Mouse (Mus musculus) left cerebral cortex, adult 18-20 months (tissue): ENCODE results near the gene Pum1. TPM values are rescaled to one million over a fixed set of nuclear protein-coding genes. Genes with fewer than 3 reads are reported as not detected.
"Not testable (repeated sequence)": the region's sequence is repeated elsewhere in the genome, so short reads cannot be mapped to it uniquely, and the experiment has no call there.

ENCODE experiments used
- DNase-seq, 2 experiments: peaks; one replicate each; pipeline ENCODE4 v3.0.0; 2021 to 2022; ENCODE audit warnings: low spot score in 2 of 2, mixed read lengths in 1 of 2
- long read RNA-seq, 2 experiments: library from polyadenylated mRNA; stranded (forward); transcript quantifications; one replicate each; pipeline ENCODE4 v2.0.0; 2021
- total RNA-seq, 2 experiments: library from RNA; stranded (reverse); gene quantifications; 2 replicates each; pipeline ENCODE4 v1.2.3; 2021

Pum1 gene
- 100 to 1,000 TPM; 113 to 124 TPM for total RNA-seq
- long read RNA-seq, experiment 1, full-length matches to known transcripts = 14 of 76 reads
- long read RNA-seq, experiment 1, partial matches to known transcripts = 26 of 76 reads
- long read RNA-seq, experiment 1, other reads (novel, unspliced or antisense) = 36 of 76 reads
- long read RNA-seq, experiment 2, full-length matches to known transcripts = 10 of 40 reads
- long read RNA-seq, experiment 2, partial matches to known transcripts = 11 of 40 reads
- long read RNA-seq, experiment 2, other reads (novel, unspliced or antisense) = 19 of 40 reads

DNA sequence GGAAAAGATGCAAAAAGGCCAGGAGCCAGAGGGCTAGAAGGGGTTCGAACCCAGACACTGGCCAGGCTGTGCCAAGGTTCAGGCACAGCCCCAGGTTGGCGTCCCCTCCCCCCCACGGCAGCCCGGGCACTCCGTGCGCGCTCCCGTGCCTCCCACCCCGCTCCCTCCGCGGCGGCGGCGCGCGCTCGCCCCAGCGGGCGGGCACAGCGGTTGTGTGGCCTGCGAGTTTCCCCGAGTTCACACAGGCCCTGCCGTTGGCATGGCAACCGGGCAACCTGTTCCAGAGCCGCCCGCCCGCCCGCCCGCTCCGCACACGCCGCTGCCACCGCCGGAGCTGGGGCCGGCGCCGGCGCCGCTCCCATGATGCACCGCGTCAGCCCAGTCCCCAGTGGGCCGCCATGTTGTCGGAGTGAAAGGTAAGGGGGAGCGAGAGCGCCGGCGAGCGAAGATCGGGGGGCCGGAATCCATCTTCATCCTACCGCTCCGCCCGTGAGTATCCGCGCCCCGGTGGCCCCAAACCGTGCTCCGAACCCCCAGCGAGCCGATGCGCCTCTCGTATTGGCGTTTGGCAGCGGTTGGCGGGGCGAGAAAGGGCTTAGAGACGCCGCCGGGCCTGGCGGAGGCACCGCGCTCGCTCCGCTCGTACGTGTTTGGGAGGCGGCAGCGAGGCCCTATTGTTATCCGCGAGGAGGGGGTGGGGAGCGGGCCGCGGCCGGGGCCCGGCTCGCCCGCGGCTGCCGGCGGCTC lies at the start of gene Pum1:
TSS of gene Pum1 (plus strand) at position 343 of the 747 bp plus-strand sequence.
- peak; percentile 81 to 89 for DNase-seq

DNA sequence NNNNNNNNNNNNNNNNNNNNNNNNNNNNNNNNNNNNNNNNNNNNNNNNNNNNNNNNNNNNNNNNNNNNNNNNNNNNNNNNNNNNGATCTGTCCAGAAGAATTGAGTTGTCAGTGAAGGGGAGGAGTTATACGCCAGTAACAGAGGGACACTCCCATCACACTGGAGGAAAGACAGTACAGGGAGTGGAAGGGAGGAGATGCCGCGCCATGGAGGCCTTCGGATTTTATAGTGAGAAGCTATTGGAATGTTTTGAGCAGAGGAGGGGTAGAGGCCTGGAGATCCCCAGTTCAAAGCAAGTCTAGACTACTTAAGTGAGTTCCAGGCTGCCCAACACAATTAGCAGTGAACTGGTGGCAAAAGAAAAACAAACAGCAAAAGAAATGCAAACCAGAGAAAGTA lies 33.7 kb upstream of the Pum1 start:
- no peak for DNase-seq

DNA sequence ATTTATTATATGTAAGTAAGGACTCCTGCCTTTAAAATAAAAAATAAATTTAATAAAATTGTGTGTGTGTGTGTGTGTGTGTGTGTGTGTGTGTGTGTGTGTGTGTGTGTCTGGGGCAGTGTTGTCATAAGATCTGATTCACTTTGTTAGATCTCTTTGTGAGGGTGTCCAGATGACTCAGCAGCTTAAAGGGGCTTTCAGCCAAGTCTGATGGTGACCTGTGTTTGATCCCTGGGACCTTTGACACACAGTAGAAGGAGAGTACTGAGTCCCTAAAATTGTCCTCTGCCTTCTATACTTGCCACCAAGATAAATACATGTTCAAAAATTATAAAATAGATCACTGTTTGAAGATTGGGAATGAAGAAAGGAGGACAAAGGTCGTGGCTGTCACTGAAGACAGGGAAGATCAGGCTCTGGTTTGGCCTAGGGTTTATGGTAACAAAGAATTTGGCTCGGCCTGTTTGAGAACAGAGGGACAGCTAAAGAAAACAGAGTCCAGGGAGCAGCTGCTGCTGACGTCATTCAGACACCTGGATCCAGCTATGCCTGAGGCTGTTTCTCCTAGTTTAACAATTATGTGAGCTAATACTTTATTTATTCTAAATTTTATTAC lies 32.8 kb upstream of the Pum1 start:
- DNase-seq = no peak

DNA sequence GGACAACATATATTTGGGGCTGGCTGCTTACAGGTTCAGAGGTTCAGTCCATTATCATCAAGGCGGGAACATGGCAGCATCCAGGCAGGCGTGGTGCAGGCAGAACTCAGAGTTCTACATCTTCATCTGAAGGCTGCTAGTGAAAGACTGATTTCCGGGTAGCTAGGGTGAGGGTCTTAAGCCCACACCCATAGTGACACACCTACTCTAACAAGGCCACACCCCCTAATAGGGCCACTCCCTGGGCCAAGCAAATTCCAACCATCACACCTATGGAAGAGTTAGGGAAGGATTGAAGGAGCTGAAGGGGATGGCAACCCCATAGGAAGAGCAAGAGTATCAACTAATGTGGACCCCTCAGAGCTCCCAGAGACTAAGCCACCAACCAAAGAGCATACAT lies 28.0 kb upstream of the Pum1 start:
- DNase-seq = not testable (repeated sequence)

DNA sequence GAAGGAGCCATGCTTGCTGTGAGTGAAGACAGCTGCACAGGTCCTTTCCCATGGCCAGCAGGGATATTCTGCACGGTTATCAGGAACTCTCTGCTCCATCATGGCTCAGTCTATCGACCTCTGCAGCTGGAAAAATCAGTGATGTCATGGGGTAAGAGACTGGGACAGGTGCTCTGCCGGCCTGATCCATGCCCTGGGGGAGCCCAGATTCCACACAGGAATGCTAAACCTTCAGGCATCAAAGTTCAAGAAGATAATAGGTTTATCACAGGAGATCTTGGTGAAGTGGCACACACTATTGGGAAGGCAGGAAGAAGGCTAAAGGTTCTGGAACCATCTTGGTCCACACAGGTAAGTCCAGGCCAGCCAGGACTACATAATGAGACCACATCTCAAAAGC lies 26.4 kb upstream of the Pum1 start:
- no peak for DNase-seq

DNA sequence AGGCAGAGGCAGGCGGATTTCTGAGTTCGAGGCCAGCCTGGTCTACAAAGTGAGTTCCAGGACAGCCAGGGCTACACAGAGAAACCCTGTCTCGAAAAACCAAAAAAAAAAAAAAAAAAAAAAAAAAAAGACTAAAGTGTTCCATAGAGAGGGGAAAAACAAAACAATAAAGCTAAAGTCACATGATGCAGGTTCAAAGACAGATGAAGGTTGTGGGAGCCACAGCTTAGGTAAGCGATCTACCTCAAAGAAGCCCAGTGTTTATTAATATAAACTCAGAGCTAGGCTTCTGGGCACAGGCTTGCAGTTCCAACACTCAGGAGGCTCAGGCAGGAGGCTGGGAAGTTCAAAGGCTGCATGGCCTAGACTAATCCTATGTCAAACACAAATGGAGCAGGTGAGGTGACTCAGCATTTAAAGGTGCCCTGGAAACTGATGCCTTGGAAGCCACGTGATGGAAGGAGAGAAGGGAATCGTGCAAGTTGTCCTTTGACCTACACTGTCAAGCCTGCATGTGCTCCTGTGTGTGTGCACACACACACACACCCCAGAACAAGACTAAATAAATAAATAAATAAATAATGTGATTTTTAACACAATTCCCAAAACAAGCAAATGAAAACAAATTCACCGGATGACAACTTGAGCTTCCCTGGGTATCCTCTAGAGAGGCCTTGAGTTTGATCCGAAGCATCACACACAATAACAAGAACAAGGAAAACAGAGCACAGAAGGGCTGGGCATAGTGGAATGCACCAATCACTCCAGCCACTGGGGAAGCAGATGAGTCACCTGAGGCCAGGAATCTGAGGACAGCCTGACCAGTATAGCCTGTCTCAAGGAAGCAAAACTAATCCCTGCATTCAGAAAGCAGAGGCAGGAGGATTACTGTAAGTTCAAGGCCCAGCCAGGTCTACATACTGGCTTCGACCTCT lies 25.4 kb upstream of the Pum1 start:
- DNase-seq = no peak

DNA sequence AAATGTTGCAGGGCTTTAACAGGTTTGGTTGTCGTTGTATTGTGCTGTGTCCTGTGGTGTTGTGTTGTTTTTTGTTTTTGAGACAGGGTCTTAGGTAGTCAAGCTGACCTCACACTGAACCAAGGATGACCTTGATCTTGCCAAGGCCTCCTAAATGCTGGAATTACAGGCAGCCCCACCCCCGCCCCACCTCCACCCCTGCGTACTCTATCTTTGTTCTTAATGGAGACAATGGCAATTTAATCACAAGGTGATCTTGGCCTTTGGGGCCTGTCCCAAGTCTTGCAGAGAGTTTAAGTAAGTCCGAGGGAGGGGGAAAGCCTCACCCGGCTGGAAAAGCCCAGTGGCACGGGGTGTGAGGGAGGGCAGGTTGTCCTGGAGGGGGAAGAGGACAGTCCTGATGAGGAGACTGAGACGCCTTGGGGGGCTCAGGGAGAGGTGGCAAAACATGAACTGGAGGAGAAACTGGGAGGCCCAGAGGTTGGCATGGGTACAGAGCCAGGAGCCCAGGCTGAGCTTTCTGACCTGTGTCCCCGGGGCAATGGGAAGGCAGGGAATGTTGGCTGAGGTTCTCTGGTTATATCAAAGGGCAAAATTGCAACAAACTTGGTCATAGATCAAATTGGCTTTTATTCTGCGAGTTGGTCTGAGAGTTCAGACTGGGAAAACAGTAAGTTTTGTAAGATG lies 22.9 kb upstream of the Pum1 start:
- no peak for DNase-seq

DNA sequence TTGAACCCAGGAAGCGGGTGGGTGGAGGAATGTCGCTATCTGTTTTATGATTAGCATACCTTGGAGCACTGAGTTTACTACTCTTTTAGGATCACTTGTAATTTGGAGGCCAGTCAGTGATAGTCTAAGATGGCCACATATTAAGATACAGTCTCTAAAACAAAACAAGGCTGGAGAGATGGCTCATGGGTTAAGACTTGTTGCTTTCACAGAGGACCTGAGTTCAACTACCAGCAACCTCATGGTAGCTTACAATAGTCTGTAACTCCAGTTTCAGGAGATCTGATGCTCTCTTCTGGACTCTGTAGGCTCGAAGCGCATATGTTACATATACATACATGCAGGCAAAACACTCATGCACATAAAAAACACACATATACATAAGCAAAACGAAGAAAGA lies 20.7 kb upstream of the Pum1 start:
- DNase-seq = no peak

DNA sequence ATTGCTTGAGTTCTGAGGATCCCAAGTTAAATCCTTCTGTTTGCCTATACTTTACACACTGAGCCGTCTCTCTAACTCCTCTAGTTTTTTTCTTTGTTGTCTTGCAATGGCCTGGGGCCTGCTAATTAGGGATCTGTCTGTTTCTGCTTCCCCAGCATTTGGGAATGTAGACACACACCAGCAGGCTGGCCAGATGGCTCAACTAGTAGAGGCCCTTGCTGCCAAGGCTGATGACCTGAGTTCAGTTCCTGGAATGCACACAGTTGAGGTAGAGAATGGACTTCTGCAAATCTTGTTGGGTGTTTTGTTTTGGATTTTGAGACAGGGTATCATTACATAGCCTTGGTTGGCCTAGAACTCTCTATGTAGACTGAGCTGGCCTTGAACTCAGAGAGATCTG lies 17.7 kb upstream of the Pum1 start:
- no peak for DNase-seq

DNA sequence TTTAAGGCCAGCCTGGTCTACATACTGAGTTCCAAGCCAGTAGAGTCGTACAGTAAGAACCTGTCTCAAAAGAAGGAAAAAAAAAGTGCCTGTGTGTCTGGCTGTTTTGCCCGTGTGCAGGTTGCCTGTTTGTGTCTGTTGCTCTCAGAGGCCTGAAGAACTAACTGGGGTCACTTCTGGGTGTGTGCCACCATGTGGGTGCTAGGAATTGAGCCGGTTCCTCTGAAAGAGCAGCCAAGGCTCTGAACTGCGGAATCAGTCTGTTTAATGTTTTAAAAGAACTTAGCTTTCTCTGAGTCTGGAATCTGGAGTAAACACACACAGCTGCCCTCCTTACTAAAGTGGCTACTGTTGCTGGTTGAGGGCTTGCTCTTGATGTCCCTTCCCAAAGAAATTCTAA lies 11.8 kb upstream of the Pum1 start:
- DNase-seq = no peak

DNA sequence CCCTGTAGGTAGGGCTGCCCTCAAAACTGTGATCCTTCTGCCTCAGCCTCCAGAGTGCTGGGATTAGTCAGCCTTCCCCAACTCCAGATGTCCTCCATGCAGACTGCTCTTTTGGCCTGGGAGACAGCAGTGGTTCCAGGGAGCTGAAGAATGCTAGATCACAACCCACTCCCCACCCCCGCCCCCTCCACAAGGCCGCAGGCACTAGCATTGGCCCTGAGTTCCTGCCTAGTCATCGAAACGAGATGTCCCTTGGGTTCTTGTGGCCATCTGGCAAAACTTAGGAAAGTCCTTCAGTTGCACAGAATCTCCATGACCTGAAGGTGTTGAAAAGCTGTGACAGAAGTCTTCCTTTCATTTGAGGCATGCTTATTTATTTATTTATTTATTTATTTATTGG lies 10.6 kb upstream of the Pum1 start:
- no peak for DNase-seq

DNA sequence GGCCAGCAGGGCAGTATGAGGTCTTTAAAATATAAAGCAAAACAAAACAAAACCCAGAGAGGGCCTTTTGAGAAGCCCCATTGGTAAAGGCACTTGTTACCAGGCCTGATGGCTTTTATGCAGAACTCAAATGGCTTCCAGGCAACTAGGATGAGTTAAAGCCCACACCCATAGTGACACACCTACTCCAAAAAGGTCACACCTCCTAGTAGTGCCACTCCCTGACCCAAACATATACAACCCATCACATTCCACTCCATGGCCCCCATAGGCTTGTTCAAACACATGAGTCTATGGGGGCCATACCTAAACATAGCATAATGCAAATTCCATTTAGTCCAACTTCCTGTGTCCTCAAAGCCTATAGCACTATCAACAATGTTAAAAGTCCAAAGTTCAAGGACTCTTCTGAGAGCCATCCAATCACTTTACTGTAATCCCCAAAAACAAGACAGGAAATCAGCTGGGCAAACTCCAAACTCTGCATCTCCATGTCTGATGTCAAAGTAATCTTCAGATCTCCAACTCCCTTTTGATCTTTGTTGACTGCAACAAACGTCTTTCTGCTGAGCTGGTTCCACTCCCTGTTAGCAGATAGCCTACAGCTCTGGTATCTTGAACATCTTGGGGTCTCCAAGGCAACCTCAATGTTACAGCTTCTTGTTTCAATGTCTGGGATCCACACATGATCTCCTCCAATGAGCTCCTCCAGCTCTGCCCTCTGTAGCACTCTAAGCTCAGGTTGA lies 5.1 kb upstream of the Pum1 start:
- no peak for DNase-seq

DNA sequence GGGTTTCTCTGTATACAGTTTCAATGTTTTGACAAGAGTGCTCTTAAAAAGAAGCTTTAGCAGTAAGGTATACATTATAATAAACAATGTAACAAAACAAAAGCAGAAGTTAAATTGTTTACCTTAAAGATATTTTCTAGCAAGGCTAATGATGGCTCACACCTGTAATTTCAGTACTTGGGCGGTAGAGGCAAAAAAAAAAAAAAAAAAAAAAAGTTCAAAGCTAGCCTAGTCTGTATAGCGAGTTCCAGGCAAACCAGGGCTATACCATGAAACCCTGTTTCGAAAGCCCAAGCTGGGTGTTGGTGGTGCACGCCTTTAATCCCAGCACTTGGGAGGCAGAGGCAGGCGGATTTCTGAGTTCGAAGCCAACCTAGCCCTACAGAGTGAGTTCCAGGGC lies 3.7 kb upstream of the Pum1 start:
- DNase-seq = no peak

DNA sequence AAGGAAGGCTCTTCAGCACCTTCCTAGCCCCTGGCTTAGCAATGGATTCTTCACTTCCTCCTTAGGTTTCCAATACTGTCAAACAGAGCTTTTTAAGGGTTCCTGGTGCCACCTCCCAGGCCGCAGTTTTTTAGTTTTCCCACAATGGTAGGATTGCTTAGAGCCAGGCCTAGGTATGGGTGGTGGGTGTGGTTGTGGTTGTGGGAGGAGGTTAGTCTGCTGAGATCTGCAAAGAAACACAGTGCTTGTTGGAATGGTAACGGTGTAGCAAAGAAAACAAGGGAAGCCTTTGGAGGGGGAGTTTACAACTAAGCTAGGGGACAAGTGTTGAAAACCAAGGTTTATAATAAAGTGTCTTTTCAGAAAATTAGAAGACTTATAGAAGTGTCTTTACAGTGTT lies 3.0 kb upstream of the Pum1 start:
- DNase-seq = no peak

DNA sequence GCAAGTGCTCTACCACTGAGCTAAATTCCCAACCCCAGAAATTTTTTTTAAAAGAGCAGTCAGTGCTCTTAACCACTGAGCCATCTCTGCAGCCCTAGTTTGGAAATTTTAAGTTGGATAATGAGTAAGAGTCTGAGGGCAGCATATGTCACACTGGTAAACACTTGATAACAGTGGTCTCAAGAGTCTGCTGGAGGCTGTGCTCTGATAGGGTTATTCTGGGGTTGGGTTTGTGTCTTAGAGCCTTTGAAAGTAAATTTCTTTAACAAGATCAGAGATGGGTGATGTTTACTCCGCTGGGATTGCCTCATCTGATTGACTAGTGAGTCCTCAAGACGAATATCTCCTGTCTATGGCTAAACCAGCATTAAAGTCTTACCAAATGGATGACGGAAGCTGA lies 2.0 kb upstream of the Pum1 start:
- DNase-seq = no peak

DNA sequence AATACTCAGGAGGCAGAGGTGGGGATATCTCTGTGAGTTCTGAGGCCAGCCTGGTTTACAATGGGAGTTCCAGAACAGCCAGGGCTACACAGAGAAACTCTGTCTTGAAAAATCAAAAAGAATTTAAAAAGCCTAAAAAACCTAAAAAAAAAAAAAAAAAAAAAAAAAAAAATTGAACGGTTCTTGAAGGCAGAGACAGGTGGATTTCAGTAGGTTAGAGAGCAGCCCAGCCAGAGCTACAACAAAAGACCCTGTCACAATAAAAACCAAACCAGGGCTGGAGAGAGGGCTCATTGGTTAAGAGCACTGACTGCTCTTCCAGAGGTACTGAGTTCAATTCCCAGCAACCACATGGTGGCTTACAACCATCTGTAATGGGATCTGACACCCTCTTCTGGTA lies 816 bp upstream of the Pum1 start:
- DNase-seq = not testable (repeated sequence)

DNA sequence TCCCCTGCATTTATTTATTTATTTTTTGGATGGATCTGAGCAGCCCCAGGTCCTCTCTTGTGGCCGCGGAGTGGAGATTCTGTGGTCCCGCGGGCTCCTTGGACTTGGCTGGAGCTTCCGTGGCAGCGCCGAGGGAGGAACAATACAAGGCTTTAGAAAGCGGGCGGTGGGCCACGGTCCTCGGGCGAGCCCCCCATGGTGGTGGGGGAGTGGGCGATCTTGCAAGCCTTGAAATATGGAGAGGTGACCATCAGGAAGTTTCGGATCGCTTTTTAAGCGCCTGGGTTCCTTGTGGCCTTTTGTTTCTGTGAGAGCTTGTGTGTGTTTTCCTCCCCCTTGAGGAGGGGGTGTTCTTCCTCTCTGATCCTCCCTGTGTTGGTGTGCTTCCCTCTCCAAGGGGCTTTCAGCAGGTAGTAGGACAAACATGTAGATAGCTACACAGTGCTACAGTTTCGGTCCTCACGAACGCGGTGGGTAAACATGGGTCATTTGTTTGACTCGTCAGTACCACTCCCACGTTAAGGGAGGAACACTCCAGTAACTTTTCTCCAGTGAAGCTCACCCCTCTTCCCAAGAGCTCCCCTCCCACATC lies 785 bp downstream of the Pum1 start:
- DNase-seq = peak; percentile 8 to 19

DNA sequence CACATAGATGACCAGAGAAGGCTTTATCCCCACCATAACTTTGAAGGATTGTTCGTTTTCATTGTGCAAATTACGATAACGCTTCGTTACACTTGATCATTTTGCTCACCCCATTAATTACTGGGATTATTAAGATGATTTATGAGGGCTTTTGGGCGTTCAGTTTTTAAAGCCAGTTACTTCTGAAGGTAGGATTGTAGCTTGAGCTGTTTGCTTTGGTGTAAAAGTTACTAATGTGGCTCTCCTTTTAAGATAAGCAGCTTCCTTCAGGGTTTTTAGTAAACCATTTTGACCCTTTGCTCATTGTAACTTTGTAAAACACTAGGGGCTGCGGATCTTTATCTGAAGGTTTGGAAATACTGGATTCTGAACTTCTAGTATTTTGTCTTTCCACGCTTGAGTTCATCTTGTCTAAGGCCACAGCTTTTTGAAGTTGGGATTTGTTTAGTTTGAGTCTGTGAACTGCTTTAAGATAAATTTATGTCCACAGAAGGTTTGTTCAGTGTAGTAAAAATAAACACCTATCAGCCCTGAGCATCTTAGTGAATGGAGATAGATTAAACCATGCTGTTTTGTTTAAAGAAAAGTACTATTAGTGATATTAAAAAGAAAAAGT lies 1.4 kb downstream of the Pum1 start:
- no peak for DNase-seq

DNA sequence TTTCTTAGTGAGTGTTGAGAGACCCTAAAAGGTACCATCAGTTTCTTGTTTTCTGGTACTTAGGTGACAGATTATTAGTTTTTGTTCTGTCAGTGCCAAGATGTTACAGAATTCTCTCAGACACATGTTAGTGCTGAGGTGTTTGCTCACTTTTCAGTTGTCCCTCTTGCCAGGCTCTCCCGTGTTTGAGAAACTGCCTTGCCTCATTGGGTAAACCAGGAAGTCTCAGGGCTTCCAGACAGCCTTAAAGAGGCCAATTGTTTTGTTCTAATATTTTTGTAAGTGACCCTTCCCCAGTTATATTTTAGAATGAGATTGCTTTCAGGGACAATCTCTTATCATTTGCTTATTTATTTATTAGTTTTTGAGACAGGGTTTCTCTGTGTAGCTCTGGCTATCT lies 2.1 kb downstream of the Pum1 start:
- DNase-seq = no peak
